Comparison of ENCODE assay signal across 16 mouse cellular contexts in the genomic region with DNA sequence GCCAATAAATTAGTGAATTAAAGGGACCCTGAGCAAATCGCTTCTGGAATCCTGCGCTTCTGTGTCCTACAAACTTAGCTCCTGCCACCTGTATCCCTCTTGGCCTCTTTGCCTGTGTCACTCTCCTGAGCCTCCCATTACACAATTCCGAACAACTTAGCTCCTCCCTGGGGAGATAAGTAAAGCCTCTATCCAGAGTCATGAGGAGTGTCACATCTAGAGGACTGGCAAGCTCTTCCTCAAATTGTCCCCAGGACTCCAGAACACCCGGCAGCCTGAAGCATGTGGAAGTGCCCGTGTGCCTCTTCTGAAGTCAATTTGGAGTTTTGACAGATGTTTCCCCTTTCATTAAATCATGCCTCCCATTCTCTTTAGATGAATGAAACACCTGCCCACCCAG. TPM values are rescaled to one million over a fixed set of nuclear protein-coding genes. Genes with fewer than 3 reads are reported as not detected.
DNase-seq lines count a peak whose midpoint lies in the region; ATAC-seq and TF ChIP-seq lines count a peak whose summit lies in the region.
"Had no signal": no experiment of that assay in that cellular context is flagged by ENCODE, and none has a peak within 500 bp of the region (broad histone marks: within the 10 kb centered on the region; RNA-seq: fewer than 3 reads in every experiment).

No protein-coding gene starts in this region.

- intact Hi-C loops in heart, postnatal 10 days (cut with DNase I), result loop anchor here (5.0 kb wide), 1 partner anchor 276 kb away; no protein-coding TSS in a partner anchor

- TF ChIP-seq POLR2A in bone marrow macrophage, adult 2 months (IDR thresholded peaks at IDR 0.05; ENCODE audit: borderline replicate concordance, low read depth, low read length), result no peak

- ATAC-seq in heart, embryonic 13.5 days (ENCODE audit: extremely low read depth, insufficient number of reproducible peaks, low FRiP score, low TSS enrichment), result no peak
- ATAC-seq in intestine, embryonic 16.5 days, result peak; percentile 47
- ATAC-seq in megakaryocyte progenitor cell, adult 5-6 weeks (replicated peaks; ENCODE audit: poor library complexity), result peak; percentile 18
- ATAC-seq: CD4-positive, CD25-positive, alpha-beta regulatory T cell, adult 4 months; forebrain, embryonic 15.5 days; hindbrain, postnatal 0 days; Patski had no signal

- TF ChIP-seq CTCF in bone marrow macrophage, adult 2 months (IDR thresholded peaks at IDR 0.05; ENCODE audit: low read depth, low read length), result no peak

- H3K4me2 ChIP-seq in heart, embryonic 13.5 days, result peak overlapping the region; percentile 36
- H3K4me2 ChIP-seq in intestine, embryonic 16.5 days (ENCODE audit: low read depth, low read length), result peak overlapping the region; percentile 44
- H3K4me2 ChIP-seq: embryonic facial prominence, embryonic 15.5 days; forebrain, embryonic 15.5 days had no signal

- H3K9me3 ChIP-seq in heart, embryonic 13.5 days, result no peaks in the 10 kb centered on the region
- H3K9me3 ChIP-seq in intestine, embryonic 16.5 days (ENCODE audit: control insufficient read depth, low read length), result no peaks in the 10 kb centered on the region
- H3K9me3 ChIP-seq: embryonic facial prominence, embryonic 15.5 days; forebrain, embryonic 15.5 days had no signal

- H3K4me3 ChIP-seq in heart, embryonic 13.5 days, result no peak overlapping the region
- H3K4me3 ChIP-seq in bone marrow macrophage, adult 2 months (ENCODE audit: insufficient read depth, low read length), result peak overlapping the region; percentile 1; the same call in 1 of the 2 replicates
- no peak overlapping the region for H3K4me3 ChIP-seq in intestine, embryonic 16.5 days (ENCODE audit: low read length)
- H3K4me3 ChIP-seq: embryonic facial prominence, embryonic 15.5 days; forebrain, embryonic 15.5 days had no signal

- no peak overlapping the region for H3K9ac ChIP-seq in heart, embryonic 13.5 days
- no peak overlapping the region for H3K9ac ChIP-seq in intestine, embryonic 16.5 days (ENCODE audit: low read depth, low read length)
- H3K9ac ChIP-seq: embryonic facial prominence, embryonic 15.5 days; forebrain, embryonic 15.5 days had no signal

- no peak for DNase-seq in heart, postnatal 10 days
- DNase-seq in right cerebral cortex, postnatal 14 days, result no peak
- DNase-seq in kidney, postnatal 14 days, result no peak
- DNase-seq: adrenal gland, adult 2 months; lung, postnatal 4 days; right cerebral cortex, adult 18-20 months had no signal

- WGBS in heart, embryonic 13.5 days, result 32% methylated on average over 5 of the region's 5 CpGs
- WGBS in intestine, embryonic 16.5 days, result 47% methylated on average over 5 of the region's 5 CpGs

- H3K4me1 ChIP-seq in heart, embryonic 13.5 days, result peaks cover 96% of the 10 kb centered on the region
- H3K4me1 ChIP-seq in bone marrow macrophage, adult 2 months (ENCODE audit: control insufficient read depth, insufficient read depth, low read length), result peaks cover 41% of the 10 kb centered on the region
- H3K4me1 ChIP-seq in intestine, embryonic 16.5 days (ENCODE audit: control insufficient read depth, insufficient read depth, low read length), result peaks cover 76% of the 10 kb centered on the region

- H3K36me3 ChIP-seq in heart, embryonic 13.5 days, result peaks cover 13% of the 10 kb centered on the region
- H3K36me3 ChIP-seq in intestine, embryonic 16.5 days (ENCODE audit: control insufficient read depth, insufficient read depth, low read length), result peaks cover 4% of the 10 kb centered on the region; the same call in 1 of the 2 replicates

- peak overlapping the region; percentile 43 for H3K27ac ChIP-seq in heart, embryonic 13.5 days (replicated peaks)
- peak overlapping the region; percentile 53 for H3K27ac ChIP-seq in bone marrow macrophage, adult 2 months (ENCODE audit: insufficient read depth, low read depth, low read length)
- H3K27ac ChIP-seq in intestine, embryonic 16.5 days (ENCODE audit: low read length), result no peak overlapping the region
- H3K27ac ChIP-seq: embryonic facial prominence, embryonic 15.5 days; forebrain, embryonic 15.5 days; hindbrain, postnatal 0 days; kidney, postnatal 0 days had no signal

- H3K27me3 ChIP-seq in heart, embryonic 13.5 days (replicated peaks), result no peaks in the 10 kb centered on the region
- no peaks in the 10 kb centered on the region for H3K27me3 ChIP-seq in intestine, embryonic 16.5 days (replicated peaks; ENCODE audit: control insufficient read depth, insufficient read depth, low read length)
- H3K27me3 ChIP-seq: embryonic facial prominence, embryonic 15.5 days; forebrain, embryonic 15.5 days; Patski had no signal

RNA-seq across cellular contexts. Expression of a gene that starts 6.4 kb away (rescaled TPM):
- polyA plus RNA-seq in heart, embryonic 13.5 days (2015; fragmentation: Nextera tagmentation; extraction: Ambion mirVana), result 13.3 and 15.5 TPM in 2 replicates
- 10 to 100 TPM; 42.0 to 84.3 TPM for total RNA-seq in heart, postnatal 10 days (2021)
- polyA plus RNA-seq in bone marrow macrophage, adult 2 months (2012; ENCODE audit: insufficient read depth, insufficient read length, missing spikeins), result 52.5 and 53.9 TPM in 2 replicates
- 20.9 and 24.8 TPM in 2 replicates for polyA plus RNA-seq in intestine, embryonic 16.5 days (2015; fragmentation: Nextera tagmentation; extraction: Ambion mirVana)
- total RNA-seq in megakaryocyte progenitor cell, adult 5-6 weeks (2015), result 88.5 and 90.8 TPM in 2 replicates
- 84.9 and 106 TPM in 2 replicates for total RNA-seq in megakaryocyte progenitor cell, adult 5-6 weeks (2017)
